Comparison of ENCODE assay signal across 9 mouse cellular contexts in genomic region chr15:79792455-79792854, GRCm38 (mm10). TPM values are rescaled to one million over a fixed set of nuclear protein-coding genes. Genes with fewer than 3 reads are reported as not detected.
DNase-seq lines count a peak whose midpoint lies in the region; ATAC-seq lines count a peak whose summit lies in the region.
"Had no signal": no experiment of that assay in that cellular context is flagged by ENCODE, and none has a peak within 500 bp of the region (broad histone marks: within the 10 kb centered on the region; RNA-seq: fewer than 3 reads in every experiment).

No protein-coding gene starts in this region.

- peak; percentile 91 for DNase-seq in heart, adult 11 months
- DNase-seq in heart, postnatal 14 days = no peak
- DNase-seq in midbrain, embryonic 11.5 days (ENCODE audit: low spot score, missing footprints) = peak; percentile 90
- DNase-seq in embryonic facial prominence, embryonic 11.5 days (ENCODE audit: low spot score) = no peak
- DNase-seq in layer of hippocampus, adult 9-11 months = no peak

- no peaks in the 10 kb centered on the region; the same call in 1 of the 2 replicates for H3K4me1 ChIP-seq in midbrain, embryonic 11.5 days (ENCODE audit: control insufficient read depth, insufficient read depth, low read length)
- H3K4me1 ChIP-seq in midbrain, embryonic 13.5 days (replicated peaks) = peaks cover 21% of the 10 kb centered on the region
- no peaks in the 10 kb centered on the region for H3K4me1 ChIP-seq in embryonic facial prominence, embryonic 11.5 days (ENCODE audit: control insufficient read depth, insufficient read depth, low read length)
- H3K4me1 ChIP-seq in stomach, embryonic 15.5 days = no peaks in the 10 kb centered on the region
- H3K4me1 ChIP-seq: limb, embryonic 12.5 days had no signal

- H3K4me3 ChIP-seq in midbrain, embryonic 11.5 days (ENCODE audit: low read depth, low read length) = no peak overlapping the region
- no peak overlapping the region for H3K4me3 ChIP-seq in midbrain, embryonic 13.5 days (replicated peaks)
- no peak overlapping the region for H3K4me3 ChIP-seq in embryonic facial prominence, embryonic 11.5 days (ENCODE audit: low read depth, low read length)
- no peak overlapping the region for H3K4me3 ChIP-seq in stomach, embryonic 15.5 days (replicated peaks)
- H3K4me3 ChIP-seq: limb, embryonic 12.5 days had no signal

- intact Hi-C loops in heart, postnatal 14 days (cut with DNase I) = loop anchor here (5.0 kb wide), 1 partner anchor 40 kb away; no protein-coding TSS in a partner anchor

- no peaks in the 10 kb centered on the region; the same call in 1 of the 2 replicates for H3K27me3 ChIP-seq in midbrain, embryonic 11.5 days (ENCODE audit: control insufficient read depth, insufficient read depth, low read length)
- peaks cover 3% of the 10 kb centered on the region; the same call in 1 of the 2 replicates for H3K27me3 ChIP-seq in midbrain, embryonic 13.5 days
- H3K27me3 ChIP-seq in embryonic facial prominence, embryonic 11.5 days (ENCODE audit: control insufficient read depth, insufficient read depth, low read length) = no peaks in the 10 kb centered on the region; the same call in 1 of the 2 replicates
- no peaks in the 10 kb centered on the region for H3K27me3 ChIP-seq in stomach, embryonic 15.5 days (replicated peaks)

- 18% methylated on average over 19 of the region's 19 CpGs for WGBS in midbrain, embryonic 11.5 days
- WGBS in midbrain, embryonic 13.5 days = 20% methylated on average over 19 of the region's 19 CpGs
- WGBS in embryonic facial prominence, embryonic 11.5 days = 15% methylated on average over 19 of the region's 19 CpGs
- 25% methylated on average over 19 of the region's 19 CpGs for WGBS in stomach, embryonic 15.5 days

- no peaks in the 10 kb centered on the region for H3K9me3 ChIP-seq in midbrain, embryonic 11.5 days (ENCODE audit: control insufficient read depth, low read length)
- no peaks in the 10 kb centered on the region for H3K9me3 ChIP-seq in midbrain, embryonic 13.5 days
- no peaks in the 10 kb centered on the region for H3K9me3 ChIP-seq in embryonic facial prominence, embryonic 11.5 days (replicated peaks; ENCODE audit: control insufficient read depth, low read length)
- H3K9me3 ChIP-seq in stomach, embryonic 15.5 days = no peaks in the 10 kb centered on the region
- H3K9me3 ChIP-seq: limb, embryonic 12.5 days had no signal

- no peaks in the 10 kb centered on the region for H3K36me3 ChIP-seq in midbrain, embryonic 11.5 days (ENCODE audit: control insufficient read depth, insufficient read depth, low read length)
- H3K36me3 ChIP-seq in midbrain, embryonic 13.5 days = peaks cover 5% of the 10 kb centered on the region; the same call in 1 of the 2 replicates
- H3K36me3 ChIP-seq in embryonic facial prominence, embryonic 11.5 days (replicated peaks; ENCODE audit: control insufficient read depth, insufficient read depth, low read depth, low read length) = no peaks in the 10 kb centered on the region
- H3K36me3 ChIP-seq in stomach, embryonic 15.5 days = no peaks in the 10 kb centered on the region
- H3K36me3 ChIP-seq: limb, embryonic 12.5 days had no signal

- peak; percentile 66 for ATAC-seq in midbrain, embryonic 11.5 days (ENCODE audit: low FRiP score)
- ATAC-seq in midbrain, embryonic 13.5 days = no peak
- ATAC-seq in embryonic facial prominence, embryonic 11.5 days (replicated peaks; ENCODE audit: insufficient number of reproducible peaks, low FRiP score, low TSS enrichment, low read depth) = 0 out of 2 replicates have a peak, but pooled peaks have one; percentile 16
- ATAC-seq in stomach, embryonic 15.5 days (ENCODE audit: insufficient read depth, low FRiP score, low read depth) = peak; percentile 24; the same call in 1 of the 2 replicates
- ATAC-seq in erythroid progenitor cell, adult 5-6 weeks (replicated peaks; ENCODE audit: low FRiP score, poor library complexity, severe bottlenecking) = no peak

- no peak overlapping the region for H3K27ac ChIP-seq in midbrain, embryonic 11.5 days (ENCODE audit: low read depth, low read length)
- H3K27ac ChIP-seq in midbrain, embryonic 13.5 days = no peak overlapping the region
- no peak overlapping the region for H3K27ac ChIP-seq in embryonic facial prominence, embryonic 11.5 days (replicated peaks; ENCODE audit: low read depth, low read length)
- no peak overlapping the region for H3K27ac ChIP-seq in stomach, embryonic 15.5 days
- H3K27ac ChIP-seq: limb, embryonic 12.5 days had no signal

- H3K4me2 ChIP-seq in midbrain, embryonic 11.5 days = peak overlapping the region; percentile 22
- H3K4me2 ChIP-seq in midbrain, embryonic 13.5 days (replicated peaks) = no peak overlapping the region
- H3K4me2 ChIP-seq in embryonic facial prominence, embryonic 11.5 days (ENCODE audit: low read depth, low read length) = no peak overlapping the region
- H3K4me2 ChIP-seq in stomach, embryonic 15.5 days = no peak overlapping the region
- H3K4me2 ChIP-seq: limb, embryonic 12.5 days had no signal

- H3K9ac ChIP-seq in midbrain, embryonic 11.5 days (ENCODE audit: low read length) = no peak overlapping the region
- H3K9ac ChIP-seq in midbrain, embryonic 13.5 days (replicated peaks) = no peak overlapping the region
- H3K9ac ChIP-seq in embryonic facial prominence, embryonic 11.5 days (replicated peaks; ENCODE audit: low read length) = no peak overlapping the region
- H3K9ac ChIP-seq in stomach, embryonic 15.5 days = no peak overlapping the region
- H3K9ac ChIP-seq: limb, embryonic 12.5 days had no signal

RNA-seq across cellular contexts. Expression of gene Nptxr, which starts 12.1 kb away (rescaled TPM):
- 1 to 10 TPM; 2.1 to 2.6 TPM for total RNA-seq in heart, postnatal 14 days (2021)
- 1.3 and 2.1 TPM in 2 replicates for polyA plus RNA-seq in midbrain, embryonic 11.5 days (2014; fragmentation: Nextera tagmentation; extraction: Ambion mirVana)
- 18.1 and 18.6 TPM in 2 replicates for polyA plus RNA-seq in midbrain, embryonic 13.5 days (2015; fragmentation: Nextera tagmentation; extraction: Ambion mirVana)
- 0.77 and 1.1 TPM in 2 replicates for polyA plus RNA-seq in embryonic facial prominence, embryonic 11.5 days (2014; fragmentation: Nextera tagmentation; extraction: Ambion mirVana)
- 4.5 and 4.8 TPM in 2 replicates for polyA plus RNA-seq in stomach, embryonic 15.5 days (2015; fragmentation: Nextera tagmentation; extraction: Ambion mirVana)
- total RNA-seq in erythroid progenitor cell, adult 5-6 weeks (2015; ENCODE audit: low replicate concordance) = not detected in 2 replicates
- 0.53 TPM in 1 of 2 replicates, not detected in the other for total RNA-seq in erythroid progenitor cell, adult 5-6 weeks (2017; ENCODE audit: low replicate concordance)

RNA-seq across cellular contexts. Expression of gene Dnal4, which starts 14.8 kb away (rescaled TPM):
- 10 to 100 TPM; 21.6 to 22.2 TPM for total RNA-seq in heart, postnatal 14 days (2021)
- 62.9 and 72.1 TPM in 2 replicates for polyA plus RNA-seq in midbrain, embryonic 11.5 days (2014; fragmentation: Nextera tagmentation; extraction: Ambion mirVana)
- 84.8 and 91.6 TPM in 2 replicates for polyA plus RNA-seq in midbrain, embryonic 13.5 days (2015; fragmentation: Nextera tagmentation; extraction: Ambion mirVana)
- polyA plus RNA-seq in embryonic facial prominence, embryonic 11.5 days (2014; fragmentation: Nextera tagmentation; extraction: Ambion mirVana) = 61.6 and 64.2 TPM in 2 replicates
- 44.4 and 50.4 TPM in 2 replicates for polyA plus RNA-seq in stomach, embryonic 15.5 days (2015; fragmentation: Nextera tagmentation; extraction: Ambion mirVana)
- 1.8 TPM in 1 of 2 replicates, not detected in the other for total RNA-seq in erythroid progenitor cell, adult 5-6 weeks (2015; ENCODE audit: low replicate concordance)
- total RNA-seq in erythroid progenitor cell, adult 5-6 weeks (2017; ENCODE audit: low replicate concordance) = 0.30 and 1.7 TPM in 2 replicates

RNA-seq across cellular contexts. Expression of gene Npcd, which starts 41.6 kb away (rescaled TPM):
- total RNA-seq in heart, postnatal 14 days (2021) = under 1 TPM in 1 of 2 experiments, not detected in 1; 0.31 TPM
- polyA plus RNA-seq in midbrain, embryonic 11.5 days (2014; fragmentation: Nextera tagmentation; extraction: Ambion mirVana) = 0.86 TPM in 1 of 2 replicates, not detected in the other
- 0.58 and 1.2 TPM in 2 replicates for polyA plus RNA-seq in midbrain, embryonic 13.5 days (2015; fragmentation: Nextera tagmentation; extraction: Ambion mirVana)
- 0.56 TPM in 1 of 2 replicates, not detected in the other for polyA plus RNA-seq in embryonic facial prominence, embryonic 11.5 days (2014; fragmentation: Nextera tagmentation; extraction: Ambion mirVana)
- not detected in 2 replicates for polyA plus RNA-seq in stomach, embryonic 15.5 days (2015; fragmentation: Nextera tagmentation; extraction: Ambion mirVana)
- not detected in 2 replicates for total RNA-seq in erythroid progenitor cell, adult 5-6 weeks (2015; ENCODE audit: low replicate concordance)
- total RNA-seq in erythroid progenitor cell, adult 5-6 weeks (2017; ENCODE audit: low replicate concordance) = not detected in 2 replicates
- polyA plus RNA-seq: limb, embryonic 12.5 days had no signal

RNA-seq across cellular contexts. Expression of gene Cbx6, which starts 42.0 kb away (rescaled TPM):
- 10 to 100 TPM; 35.4 to 36.8 TPM for total RNA-seq in heart, postnatal 14 days (2021)
- 17.1 and 18.8 TPM in 2 replicates for polyA plus RNA-seq in midbrain, embryonic 11.5 days (2014; fragmentation: Nextera tagmentation; extraction: Ambion mirVana)
- 53.9 and 61.4 TPM in 2 replicates for polyA plus RNA-seq in midbrain, embryonic 13.5 days (2015; fragmentation: Nextera tagmentation; extraction: Ambion mirVana)
- 8.3 and 12.1 TPM in 2 replicates for polyA plus RNA-seq in embryonic facial prominence, embryonic 11.5 days (2014; fragmentation: Nextera tagmentation; extraction: Ambion mirVana)
- 62.6 and 68.0 TPM in 2 replicates for polyA plus RNA-seq in stomach, embryonic 15.5 days (2015; fragmentation: Nextera tagmentation; extraction: Ambion mirVana)
- total RNA-seq in erythroid progenitor cell, adult 5-6 weeks (2015; ENCODE audit: low replicate concordance) = 13.8 and 20.2 TPM in 2 replicates
- total RNA-seq in erythroid progenitor cell, adult 5-6 weeks (2017; ENCODE audit: low replicate concordance) = 21.8 and 38.9 TPM in 2 replicates

RNA-seq across cellular contexts. Expression of gene Sun2, which starts 50.1 kb away (rescaled TPM):
- 10 to 100 TPM; 70.6 to 73.4 TPM for total RNA-seq in heart, postnatal 14 days (2021)
- 3.0 and 4.2 TPM in 2 replicates for polyA plus RNA-seq in midbrain, embryonic 11.5 days (2014; fragmentation: Nextera tagmentation; extraction: Ambion mirVana)
- 8.4 and 8.5 TPM in 2 replicates for polyA plus RNA-seq in midbrain, embryonic 13.5 days (2015; fragmentation: Nextera tagmentation; extraction: Ambion mirVana)
- polyA plus RNA-seq in embryonic facial prominence, embryonic 11.5 days (2014; fragmentation: Nextera tagmentation; extraction: Ambion mirVana) = 3.1 and 4.4 TPM in 2 replicates
- polyA plus RNA-seq in stomach, embryonic 15.5 days (2015; fragmentation: Nextera tagmentation; extraction: Ambion mirVana) = 4.9 and 5.1 TPM in 2 replicates
- 29.6 and 34.0 TPM in 2 replicates for total RNA-seq in erythroid progenitor cell, adult 5-6 weeks (2015; ENCODE audit: low replicate concordance)
- 56.9 and 67.4 TPM in 2 replicates for total RNA-seq in erythroid progenitor cell, adult 5-6 weeks (2017; ENCODE audit: low replicate concordance)

Comparison
In these comparisons a context has a peak if more than half of its experiments do, and no peak if none do; other contexts are left out.
1. DNase-seq: peak in heart, adult 11 months (single experiment) and midbrain, embryonic 11.5 days (single experiment); none in heart, postnatal 14 days (0 of 2), embryonic facial prominence, embryonic 11.5 days (single experiment) and layer of hippocampus, adult 9-11 months (single experiment).
2. ATAC-seq: peak in midbrain, embryonic 11.5 days (single experiment), embryonic facial prominence, embryonic 11.5 days (single experiment) and stomach, embryonic 15.5 days (single experiment); none in midbrain, embryonic 13.5 days (single experiment) and erythroid progenitor cell, adult 5-6 weeks (single experiment).